9 mouse cellular contexts compared by ENCODE assay signal in the genomic region with DNA sequence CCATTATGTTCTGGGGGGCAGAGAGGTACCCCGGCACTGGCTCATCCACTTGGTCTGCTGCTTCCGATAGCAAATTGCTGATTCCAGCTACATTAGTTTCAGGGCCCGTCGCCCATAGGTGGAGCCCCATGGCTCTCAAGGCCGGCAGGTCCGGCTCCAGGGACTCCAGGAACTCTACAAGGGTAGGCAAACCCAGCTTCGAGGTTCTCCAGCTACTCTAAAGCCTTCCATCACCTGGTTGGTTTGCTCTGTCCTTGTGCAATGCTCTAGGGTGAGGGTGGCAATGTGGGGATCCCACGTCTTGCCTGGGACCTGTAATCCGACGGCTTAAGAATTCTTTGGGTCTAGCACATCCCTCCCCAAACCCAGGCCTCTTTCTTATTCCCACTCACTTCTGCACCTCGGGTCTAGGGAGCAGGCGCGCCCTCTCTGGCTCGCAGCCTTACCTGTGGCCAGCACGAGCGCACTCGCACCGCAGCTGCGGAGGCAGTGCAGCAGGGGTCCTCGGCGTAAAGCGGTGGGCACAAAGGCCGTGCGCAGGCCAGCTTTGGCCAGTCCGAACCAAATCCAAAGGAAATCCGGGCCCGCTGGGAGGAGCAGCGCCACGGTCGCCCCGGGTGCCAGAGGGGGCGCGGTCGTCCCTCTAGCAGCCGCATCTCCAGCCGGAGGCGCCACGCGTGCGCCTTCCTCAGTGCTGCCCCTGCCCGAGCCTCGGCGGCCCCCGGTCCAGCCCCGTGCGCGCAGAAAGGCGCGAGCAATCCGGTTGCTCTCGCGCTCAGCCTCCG. TPM values are rescaled to one million over a fixed set of nuclear protein-coding genes. Genes with fewer than 3 reads are reported as not detected.
A peak's percentile ranks its signal among the peaks of the same experiment; 100 is the strongest.
DNase-seq lines count a peak whose midpoint lies in the region; ATAC-seq and TF ChIP-seq lines count a peak whose summit lies in the region.
"Had no signal": no experiment of that assay in that cellular context is flagged by ENCODE, and none has a peak within 500 bp of the region (broad histone marks: within the 10 kb centered on the region; RNA-seq: fewer than 3 reads in every experiment).

No protein-coding gene starts in this region.

- peak; percentile 63 for ATAC-seq in embryonic facial prominence, embryonic 15.5 days (ENCODE audit: insufficient number of reproducible peaks, low FRiP score, low TSS enrichment, low read depth)
- peak; percentile 82 for ATAC-seq in midbrain, postnatal 0 days (ENCODE audit: low FRiP score)
- no peak for ATAC-seq in monocyte, adult 5-6 weeks (replicated peaks; ENCODE audit: insufficient number of reproducible peaks, low FRiP score, low TSS enrichment, poor library complexity, severe bottlenecking)

- H3K4me1 ChIP-seq in embryonic facial prominence, embryonic 15.5 days, result peaks cover 51% of the 10 kb centered on the region
- H3K4me1 ChIP-seq in midbrain, postnatal 0 days (ENCODE audit: insufficient read depth, low read length), result peaks cover 21% of the 10 kb centered on the region

- 3% methylated on average over 53 of the region's 53 CpGs for WGBS in embryonic facial prominence, embryonic 15.5 days
- WGBS in midbrain, postnatal 0 days, result 3% methylated on average over 51 of the region's 53 CpGs

- peaks cover 40% of the 10 kb centered on the region for H3K36me3 ChIP-seq in embryonic facial prominence, embryonic 15.5 days
- peaks cover 33% of the 10 kb centered on the region for H3K36me3 ChIP-seq in midbrain, postnatal 0 days (ENCODE audit: insufficient read depth, low read length)

- peak overlapping the region; percentile 95 for H3K4me2 ChIP-seq in embryonic facial prominence, embryonic 15.5 days (replicated peaks)
- H3K4me2 ChIP-seq in midbrain, postnatal 0 days (ENCODE audit: low read depth, low read length, poor library complexity, severe bottlenecking), result peak overlapping the region; percentile 61

- H3K27me3 ChIP-seq in embryonic facial prominence, embryonic 15.5 days, result no peaks in the 10 kb centered on the region
- no peaks in the 10 kb centered on the region for H3K27me3 ChIP-seq in midbrain, postnatal 0 days (ENCODE audit: insufficient read depth, low read length)

- DNase-seq in heart, adult 11 months, result peak; percentile 91
- DNase-seq in heart, adult 8-10 months (ENCODE audit: low spot score), result no peak
- DNase-seq in R1 (ENCODE audit: low read depth, low spot score), result peak; percentile 70
- DNase-seq in heart, postnatal 4 days, result peak; percentile 57
- DNase-seq in liver, result peak; percentile 18
- peak; percentile 71 for DNase-seq in midbrain, postnatal 0 days (ENCODE audit: low spot score)

- no peaks in the 10 kb centered on the region for H3K9me3 ChIP-seq in embryonic facial prominence, embryonic 15.5 days (replicated peaks)
- no peaks in the 10 kb centered on the region for H3K9me3 ChIP-seq in midbrain, postnatal 0 days (ENCODE audit: low read length)
- H3K9me3 ChIP-seq: G1E had no signal

- peak overlapping the region; percentile 76 for H3K9ac ChIP-seq in embryonic facial prominence, embryonic 15.5 days
- peak overlapping the region; percentile 75 for H3K9ac ChIP-seq in midbrain, postnatal 0 days (replicated peaks; ENCODE audit: low read length, poor library complexity, severe bottlenecking)

- H3K4me3 ChIP-seq in embryonic facial prominence, embryonic 15.5 days (replicated peaks), result peak overlapping the region; percentile 73
- H3K4me3 ChIP-seq in midbrain, postnatal 0 days (ENCODE audit: low read depth, low read length), result peak overlapping the region; percentile 65

- peak overlapping the region; percentile 95 for H3K27ac ChIP-seq in embryonic facial prominence, embryonic 15.5 days (replicated peaks)
- H3K27ac ChIP-seq in midbrain, postnatal 0 days (ENCODE audit: low read depth, low read length), result peak overlapping the region; percentile 98

- TF ChIP-seq CTCF in midbrain, postnatal 0 days (IDR thresholded peaks at IDR 0.05), result peak; percentile 53

RNA-seq across cellular contexts. Expression of a gene that starts 0.8 kb away (rescaled TPM):
- under 1 TPM; 0.57 to 0.76 (median 0.67) TPM for total RNA-seq in heart, adult 8-10 months (2022)
- polyA plus RNA-seq in embryonic facial prominence, embryonic 15.5 days (2015; fragmentation: Nextera tagmentation; extraction: Ambion mirVana), result 32.1 and 34.6 TPM in 2 replicates
- total RNA-seq in heart, postnatal 4 days (2021), result 1 to 10 TPM; 3.4 to 3.9 TPM
- 64.8 and 86.6 TPM in 2 replicates for total RNA-seq in midbrain, postnatal 0 days (2014; rRNA removed)
- 30.8 and 31.4 TPM in 2 replicates for polyA plus RNA-seq in midbrain, postnatal 0 days (2015; fragmentation: Nextera tagmentation; extraction: Ambion mirVana)
- total RNA-seq in monocyte, adult 5-6 weeks (2017), result 2.1 TPM in 1 of 3 replicates, not detected in the others

RNA-seq across cellular contexts. Expression of a gene that starts 44.5 kb away (rescaled TPM):
- total RNA-seq in heart, adult 8-10 months (2022), result 10 to 100 TPM; 22.9 to 28.1 (median 24.4) TPM
- polyA plus RNA-seq in embryonic facial prominence, embryonic 15.5 days (2015; fragmentation: Nextera tagmentation; extraction: Ambion mirVana), result 27.6 and 28.5 TPM in 2 replicates
- total RNA-seq in heart, postnatal 4 days (2021), result 10 to 100 TPM; 24.1 to 28.6 TPM
- total RNA-seq in midbrain, postnatal 0 days (2014; rRNA removed), result 58.5 and 61.8 TPM in 2 replicates
- 19.7 and 22.3 TPM in 2 replicates for polyA plus RNA-seq in midbrain, postnatal 0 days (2015; fragmentation: Nextera tagmentation; extraction: Ambion mirVana)
- 11.7 to 26.5 TPM (median 12.9 TPM) in 3 replicates for total RNA-seq in monocyte, adult 5-6 weeks (2017)

Comparison
In these comparisons a context has a peak if more than half of its experiments do, and no peak if none do; other contexts are left out.
1. RNA of a gene that starts 0.8 kb away (total RNA-seq): 64.8 to 86.6 TPM in midbrain, postnatal 0 days; 3.4 to 3.9 TPM in heart, postnatal 4 days, 0.57 to 0.76 TPM in heart, adult 8-10 months and 2.1 TPM in monocyte, adult 5-6 weeks; every median in the first group is over 10 times any median in the second.